Mouse (Mus musculus): ENCODE results near the gene Tpr.

The Tpr gene

GRCm38 (mm10) chr1:150392638-150393487 lies at the start of gene Tpr, which contains the start of gene Odr4:
Gene Tpr (plus strand): TSS chr1:150392838.
Gene Odr4 (minus strand): TSS chr1:150393080.
- peak; percentile 99 for DNase-seq

DNA sequence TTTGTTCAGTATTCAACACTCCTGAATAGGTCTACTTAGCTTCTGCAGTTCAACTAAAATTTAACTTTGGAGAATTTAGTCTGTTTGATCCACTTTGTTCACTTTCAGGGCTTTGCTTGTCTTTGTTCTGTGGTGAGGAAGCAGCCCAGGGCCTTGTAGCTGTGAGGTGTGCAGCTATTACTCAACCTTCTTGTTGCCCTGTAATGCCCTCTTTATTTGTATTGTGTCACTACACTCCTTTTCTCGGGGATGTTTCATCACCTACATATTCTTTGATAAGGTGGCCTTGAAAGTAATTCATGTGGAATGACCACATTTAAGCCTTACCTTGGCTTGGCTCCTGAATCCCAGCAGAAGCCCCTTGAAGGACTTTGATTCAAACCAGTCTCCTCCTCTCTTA lies 31.8 kb upstream of the Tpr start:
- DNase-seq: no peak

DNA sequence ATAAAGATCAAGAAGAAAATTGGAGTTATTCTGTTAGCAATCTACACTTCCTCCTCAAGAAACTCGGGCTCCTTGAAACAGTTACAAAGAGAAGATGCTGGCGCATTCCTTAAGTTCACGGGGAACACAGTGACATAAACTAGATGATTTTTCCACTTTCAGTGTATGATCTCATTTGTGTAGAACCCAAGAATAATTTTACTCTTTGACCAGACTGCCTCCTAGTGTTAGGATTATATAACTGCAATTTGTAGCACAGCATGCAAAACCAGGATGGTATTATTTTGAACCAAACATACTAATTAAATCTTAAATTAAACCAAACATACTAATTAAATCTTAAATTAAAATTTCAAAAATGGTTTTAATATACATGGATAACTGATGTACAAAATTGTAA lies 19.7 kb upstream of the Tpr start:
- DNase-seq: no peak

DNA sequence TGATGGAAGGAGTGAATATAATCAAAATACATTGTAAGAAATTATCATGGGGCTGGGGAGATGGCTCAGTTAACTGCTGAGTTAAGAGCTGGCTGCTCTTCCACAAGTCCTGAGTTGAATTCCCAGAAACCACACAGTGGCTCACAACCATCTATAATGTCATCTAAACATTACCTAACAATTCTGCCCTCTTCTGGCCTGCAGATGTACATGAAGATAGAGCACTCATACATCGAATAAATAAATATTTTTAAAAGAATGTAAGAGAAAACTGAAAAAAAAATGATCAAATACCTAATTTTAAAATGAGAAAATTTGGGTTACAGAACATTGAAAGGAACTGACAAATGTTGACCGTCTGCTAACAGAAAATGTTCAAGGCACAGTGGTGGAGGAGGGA lies 18.4 kb upstream of the Tpr start:
- DNase-seq: no peak

DNA sequence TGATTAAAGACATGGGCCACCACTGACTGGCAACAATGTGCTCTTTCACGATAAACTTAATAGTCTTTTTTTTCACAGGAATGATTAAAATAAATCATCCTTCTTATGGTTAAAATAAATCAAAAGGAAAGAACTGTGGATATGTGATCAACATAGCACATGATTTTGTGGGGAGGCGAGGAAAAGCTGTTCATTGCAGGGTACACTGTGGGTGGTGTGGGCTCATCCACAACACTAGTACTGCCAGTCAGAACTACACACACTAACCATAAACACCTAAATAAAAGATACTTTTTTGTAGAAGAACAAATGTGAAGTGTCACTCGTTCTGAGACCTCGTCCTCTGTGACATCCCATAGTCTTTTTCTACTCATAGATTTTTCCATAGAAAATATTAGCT lies 8.5 kb upstream of the Tpr start:
- DNase-seq: no peak

- no peak for DNase-seq
Measured at GRCm38 (mm10) chr1:150387572-150387971, 5.1 kb upstream of the Tpr start.

- no peak for DNase-seq
Measured at GRCm38 (mm10) chr1:150389390-150390129, 3.1 kb upstream of the Tpr start.

DNA sequence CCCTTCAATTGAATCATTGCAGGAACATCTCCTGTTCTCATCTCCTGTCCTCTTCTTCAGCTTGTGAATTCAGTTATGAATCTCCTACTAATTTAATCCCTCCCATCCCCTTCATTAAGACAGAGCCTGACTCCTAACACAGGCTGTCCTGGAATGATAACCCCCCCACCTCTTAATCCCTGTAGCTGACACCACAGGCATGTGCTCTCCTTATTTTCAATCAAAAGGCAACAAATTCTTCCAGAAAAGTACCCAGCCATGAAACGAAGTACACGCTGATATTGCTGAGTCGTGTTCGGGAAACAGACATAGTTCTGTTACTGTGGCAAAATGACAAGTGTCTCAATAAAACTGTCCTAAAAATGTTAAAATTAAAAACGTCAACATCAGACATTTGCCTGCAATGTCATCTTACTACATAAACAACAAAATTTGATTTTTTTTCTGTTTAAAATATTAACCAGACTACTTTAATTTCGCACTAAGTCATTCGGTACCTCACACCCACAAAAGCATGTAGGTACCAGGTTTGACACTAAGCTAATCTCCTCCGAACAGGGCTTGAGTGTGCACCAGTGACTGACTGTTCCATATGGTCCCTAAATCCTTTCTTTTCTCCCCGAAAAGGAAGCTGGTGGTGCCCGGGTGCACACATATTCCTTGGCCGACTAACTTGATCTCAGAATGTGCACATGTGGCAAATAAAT lies 554 bp upstream of the Tpr start:
- DNase-seq: no peak

DNA sequence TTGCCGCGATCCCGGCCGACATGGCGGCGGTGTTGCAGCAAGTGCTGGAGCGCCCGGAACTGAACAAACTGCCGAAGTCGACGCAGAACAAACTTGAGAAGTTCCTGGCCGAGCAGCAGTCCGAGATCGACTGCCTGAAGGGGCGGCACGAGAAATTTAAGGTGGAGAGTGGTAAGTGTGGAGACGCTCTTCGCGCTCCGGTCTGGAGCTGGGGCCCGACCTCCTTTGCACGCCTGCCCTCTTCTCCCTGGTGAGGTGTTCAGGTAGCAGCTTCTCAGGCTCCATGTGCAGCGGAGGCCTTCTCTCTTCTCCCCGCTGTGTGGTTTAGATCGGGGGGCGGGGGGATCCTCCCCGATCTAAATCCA lies 832 bp downstream of the Tpr start:
- DNase-seq: no peak

- DNase-seq: no peak
Measured at GRCm38 (mm10) chr1:150396001-150396400, 3.4 kb downstream of the Tpr start.

DNA sequence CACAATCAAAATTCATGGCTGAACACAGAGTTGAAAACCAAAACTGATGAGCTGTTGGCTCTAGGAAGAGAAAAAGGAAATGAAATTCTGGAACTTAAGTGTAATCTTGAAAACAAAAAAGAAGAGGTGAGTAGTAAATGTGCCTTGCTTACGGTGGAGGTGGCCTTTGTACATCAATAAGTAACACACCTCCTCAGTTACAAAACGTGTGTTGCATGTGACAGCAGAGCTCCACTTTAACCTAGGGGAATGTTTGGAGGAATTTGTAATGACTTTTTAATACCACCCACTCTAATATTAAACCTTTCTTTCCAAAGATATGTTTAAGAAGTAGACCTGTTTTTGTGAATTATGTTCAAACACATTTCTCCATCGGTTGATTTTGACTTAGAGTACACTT lies 11.3 kb downstream of the Tpr start:
- no peak for DNase-seq

- DNase-seq: no peak
Measured at GRCm38 (mm10) chr1:150404555-150404954, 11.9 kb downstream of the Tpr start.

- no peak for DNase-seq
Measured at GRCm38 (mm10) chr1:150407285-150407684, 14.6 kb downstream of the Tpr start.

DNA sequence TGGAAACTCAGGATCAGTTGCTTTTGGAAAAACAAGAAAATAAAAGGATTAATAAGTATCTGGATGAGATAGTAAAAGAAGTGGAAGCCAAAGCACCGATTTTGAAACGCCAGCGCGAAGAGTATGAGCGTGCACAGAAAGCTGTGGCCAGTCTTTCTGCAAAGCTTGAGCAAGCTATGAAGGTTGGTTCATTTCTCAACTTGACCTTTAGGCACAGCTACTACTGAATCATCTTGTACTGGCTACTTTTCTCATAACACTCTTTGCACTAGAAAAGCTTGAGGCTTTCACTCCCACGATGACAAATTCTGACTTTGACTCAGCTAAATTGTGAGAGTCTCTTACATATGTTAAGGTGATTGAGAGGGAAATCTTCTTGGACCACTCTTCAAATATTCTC lies 17.4 kb downstream of the Tpr start:
- no peak for DNase-seq

GRCm38 (mm10) chr1:150416006-150416405 lies 23.4 kb downstream of the Tpr start:
- DNase-seq: no peak

GRCm38 (mm10) chr1:150418426-150418825 lies 25.8 kb downstream of the Tpr start:
- DNase-seq: peak in 1 of 2 experiments; percentile 13

GRCm38 (mm10) chr1:150425665-150426064 lies 33.0 kb downstream of the Tpr start:
- DNase-seq: peak; percentile 61 to 78

GRCm38 (mm10) chr1:150426216-150426615 lies 33.6 kb downstream of the Tpr start:
- DNase-seq: no peak

DNA sequence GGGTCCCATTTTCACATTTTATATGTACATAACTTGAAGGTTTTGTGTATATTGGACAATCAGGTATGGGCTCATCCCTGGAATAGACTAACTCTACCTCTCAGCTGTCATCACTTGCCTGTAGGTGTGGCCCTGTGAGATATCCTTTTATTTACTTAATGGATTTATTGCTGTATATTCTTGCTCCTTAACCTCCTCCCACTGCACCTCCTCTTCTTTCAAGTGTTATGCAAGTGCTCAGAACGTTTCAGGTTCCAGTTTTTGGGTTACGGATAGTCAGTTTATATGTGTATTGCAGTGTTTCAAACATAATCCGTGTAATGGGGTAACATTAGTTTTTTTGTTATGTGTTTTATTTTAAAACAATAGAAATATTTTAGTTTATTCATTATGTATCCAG lies 46.0 kb downstream of the Tpr start:
- no peak for DNase-seq

GRCm38 (mm10) chr1:150441731-150442130 lies 49.1 kb downstream of the Tpr start:
- no peak for DNase-seq

GRCm38 (mm10) chr1:150458977-150459376 lies 66.3 kb downstream of the Tpr start:
- DNase-seq: no peak

- no peak for DNase-seq
Measured at GRCm38 (mm10) chr1:150459599-150459998, 67.0 kb downstream of the Tpr start.

GRCm38 (mm10) chr1:150460595-150460994 lies 68.0 kb downstream of the Tpr start:
- DNase-seq: no peak

GRCm38 (mm10) chr1:150463068-150463467 lies 70.4 kb downstream of the Tpr start:
- DNase-seq: no peak

Data from kidney, postnatal 36 days (tissue).